ENCODE assay signal across 8 mouse cellular contexts in the genomic region with DNA sequence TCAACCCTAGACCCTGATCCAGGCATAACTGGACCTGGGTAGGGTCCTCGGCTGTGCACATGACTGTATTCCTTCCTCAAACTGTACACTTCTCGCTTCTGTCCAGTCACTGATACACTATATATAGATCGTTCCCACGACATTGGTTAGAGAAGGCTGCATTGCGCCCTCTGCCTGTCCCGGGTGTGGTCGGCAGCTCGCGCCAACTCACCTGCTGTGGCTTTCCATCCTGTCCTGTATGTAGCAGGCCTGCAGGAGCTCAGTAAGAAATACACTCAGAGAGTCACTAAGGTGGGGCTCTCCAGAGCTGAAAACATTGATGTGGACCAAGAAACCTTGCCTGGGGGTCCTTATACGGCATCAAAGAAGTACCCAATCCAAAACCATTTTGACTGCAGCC. TPM values are rescaled to one million over a fixed set of nuclear protein-coding genes. Genes with fewer than 3 reads are reported as not detected.
A peak's percentile ranks its signal among the peaks of the same experiment; 100 is the strongest.
DNase-seq lines count a peak whose midpoint lies in the region; ATAC-seq lines count a peak whose summit lies in the region.

No protein-coding gene starts in this region.

- ATAC-seq in forebrain, embryonic 12.5 days (ENCODE audit: low FRiP score) = no peak
- no peak for ATAC-seq in forebrain, embryonic 13.5 days
- ATAC-seq in lung, embryonic 16.5 days (ENCODE audit: low read depth) = no peak
- no peak for ATAC-seq in hindbrain, embryonic 14.5 days (ENCODE audit: low FRiP score)
- no peak for ATAC-seq in stomach, embryonic 16.5 days (ENCODE audit: insufficient read depth, low FRiP score)
- ATAC-seq in cerebellum, adult (ENCODE audit: insufficient number of reproducible peaks, low FRiP score, low TSS enrichment) = no peak

- no peak overlapping the region for H3K4me3 ChIP-seq in forebrain, embryonic 12.5 days (replicated peaks)
- no peak overlapping the region for H3K4me3 ChIP-seq in forebrain, embryonic 13.5 days
- H3K4me3 ChIP-seq in lung, embryonic 16.5 days (ENCODE audit: low read length) = no peak overlapping the region
- no peak overlapping the region for H3K4me3 ChIP-seq in hindbrain, embryonic 14.5 days (replicated peaks; ENCODE audit: low read length)
- H3K4me3 ChIP-seq in stomach, embryonic 16.5 days (replicated peaks; ENCODE audit: low read length) = no peak overlapping the region

- 71% methylated on average over 10 of the region's 10 CpGs for WGBS in forebrain, embryonic 12.5 days
- WGBS in forebrain, embryonic 13.5 days = 80% methylated on average over 10 of the region's 10 CpGs
- 58% methylated on average over 10 of the region's 10 CpGs for WGBS in lung, embryonic 16.5 days
- 69% methylated on average over 10 of the region's 10 CpGs for WGBS in hindbrain, embryonic 14.5 days
- WGBS in stomach, embryonic 16.5 days = 68% methylated on average over 10 of the region's 10 CpGs

- H3K27me3 ChIP-seq in forebrain, embryonic 12.5 days = 0 out of 2 replicates have a peak, but pooled peaks cover 4% of the 10 kb centered on the region
- no peaks in the 10 kb centered on the region for H3K27me3 ChIP-seq in forebrain, embryonic 13.5 days
- H3K27me3 ChIP-seq in lung, embryonic 16.5 days (ENCODE audit: control insufficient read depth, insufficient read depth, low read depth, low read length) = no peaks in the 10 kb centered on the region
- H3K27me3 ChIP-seq in hindbrain, embryonic 14.5 days (ENCODE audit: control insufficient read depth, insufficient read depth, low read length) = no peaks in the 10 kb centered on the region
- H3K27me3 ChIP-seq in stomach, embryonic 16.5 days (ENCODE audit: control insufficient read depth, insufficient read depth, low read length) = no peaks in the 10 kb centered on the region

- H3K9ac ChIP-seq in forebrain, embryonic 12.5 days = no peak overlapping the region
- no peak overlapping the region for H3K9ac ChIP-seq in forebrain, embryonic 13.5 days
- no peak overlapping the region for H3K9ac ChIP-seq in lung, embryonic 16.5 days (ENCODE audit: low read length)
- no peak overlapping the region for H3K9ac ChIP-seq in hindbrain, embryonic 14.5 days
- no peak overlapping the region for H3K9ac ChIP-seq in stomach, embryonic 16.5 days (ENCODE audit: low read length)

- H3K4me2 ChIP-seq in forebrain, embryonic 12.5 days = peak overlapping the region; percentile 21; the same call in 1 of the 2 replicates
- H3K4me2 ChIP-seq in forebrain, embryonic 13.5 days = no peak overlapping the region
- peak overlapping the region; percentile 31; the same call in 1 of the 2 replicates for H3K4me2 ChIP-seq in lung, embryonic 16.5 days (ENCODE audit: low read depth, low read length)
- H3K4me2 ChIP-seq in hindbrain, embryonic 14.5 days (replicated peaks) = peak overlapping the region; percentile 28; the same call in 1 of the 2 replicates
- H3K4me2 ChIP-seq in stomach, embryonic 16.5 days (ENCODE audit: low read depth, low read length) = peak overlapping the region; percentile 24; the same call in 1 of the 2 replicates

- DNase-seq in lung, postnatal 25 days (ENCODE audit: low spot score) = no peak
- DNase-seq in hindbrain, embryonic 14.5 days (ENCODE audit: low spot score) = no peak
- DNase-seq in urinary bladder, postnatal 4 days (ENCODE audit: low spot score in 2 of 2) = no peak

- H3K36me3 ChIP-seq in forebrain, embryonic 12.5 days (replicated peaks) = no peaks in the 10 kb centered on the region
- H3K36me3 ChIP-seq in forebrain, embryonic 13.5 days (ENCODE audit: poor library complexity, severe bottlenecking) = no peaks in the 10 kb centered on the region
- no peaks in the 10 kb centered on the region for H3K36me3 ChIP-seq in lung, embryonic 16.5 days (ENCODE audit: control insufficient read depth, insufficient read depth, low read length)
- no peaks in the 10 kb centered on the region for H3K36me3 ChIP-seq in hindbrain, embryonic 14.5 days (replicated peaks; ENCODE audit: control insufficient read depth, insufficient read depth)
- H3K36me3 ChIP-seq in stomach, embryonic 16.5 days (ENCODE audit: control insufficient read depth, insufficient read depth, low read length) = no peaks in the 10 kb centered on the region

- H3K4me1 ChIP-seq in forebrain, embryonic 12.5 days = peaks cover 2% of the 10 kb centered on the region; the same call in 1 of the 2 replicates
- H3K4me1 ChIP-seq in forebrain, embryonic 13.5 days = peaks cover under 1% of the 10 kb centered on the region; the same call in 1 of the 2 replicates
- H3K4me1 ChIP-seq in lung, embryonic 16.5 days (replicated peaks; ENCODE audit: control insufficient read depth, insufficient read depth, low read length) = no peaks in the 10 kb centered on the region
- H3K4me1 ChIP-seq in hindbrain, embryonic 14.5 days (replicated peaks; ENCODE audit: control insufficient read depth, insufficient read depth, low read length) = no peaks in the 10 kb centered on the region
- no peaks in the 10 kb centered on the region for H3K4me1 ChIP-seq in stomach, embryonic 16.5 days (ENCODE audit: control insufficient read depth, insufficient read depth, low read length)

- no peaks in the 10 kb centered on the region; the same call in 1 of the 2 replicates for H3K9me3 ChIP-seq in forebrain, embryonic 12.5 days
- H3K9me3 ChIP-seq in forebrain, embryonic 13.5 days (replicated peaks) = no peaks in the 10 kb centered on the region
- no peaks in the 10 kb centered on the region for H3K9me3 ChIP-seq in lung, embryonic 16.5 days (ENCODE audit: control insufficient read depth, low read length)
- H3K9me3 ChIP-seq in hindbrain, embryonic 14.5 days (ENCODE audit: control insufficient read depth, low read length) = no peaks in the 10 kb centered on the region
- no peaks in the 10 kb centered on the region for H3K9me3 ChIP-seq in stomach, embryonic 16.5 days (replicated peaks; ENCODE audit: control insufficient read depth, low read length)

- H3K27ac ChIP-seq in forebrain, embryonic 12.5 days = no peak overlapping the region
- H3K27ac ChIP-seq in forebrain, embryonic 13.5 days = no peak overlapping the region
- no peak overlapping the region for H3K27ac ChIP-seq in lung, embryonic 16.5 days (ENCODE audit: low read length)
- H3K27ac ChIP-seq in hindbrain, embryonic 14.5 days = no peak overlapping the region
- no peak overlapping the region for H3K27ac ChIP-seq in stomach, embryonic 16.5 days (ENCODE audit: low read length)

RNA-seq across cellular contexts. Expression of a gene that starts 17.6 kb away (rescaled TPM):
- polyA plus RNA-seq in forebrain, embryonic 12.5 days (2016; fragmentation: Nextera tagmentation; extraction: Ambion mirVana) = 1.00 and 1.3 TPM in 2 replicates
- 1.2 and 1.4 TPM in 2 replicates for polyA plus RNA-seq in forebrain, embryonic 13.5 days (2015; fragmentation: Nextera tagmentation; extraction: Ambion mirVana)
- polyA plus RNA-seq in lung, embryonic 16.5 days (2015; fragmentation: Nextera tagmentation; extraction: Ambion mirVana) = 0.18 and 0.24 TPM in 2 replicates
- 8.1 and 8.9 TPM in 2 replicates for polyA plus RNA-seq in hindbrain, embryonic 14.5 days (2014; fragmentation: Nextera tagmentation; extraction: Ambion mirVana)
- 0.39 and 0.42 TPM in 2 replicates for polyA plus RNA-seq in stomach, embryonic 16.5 days (2015; fragmentation: Nextera tagmentation; extraction: Ambion mirVana)

RNA-seq across cellular contexts. Expression of a gene that starts 37.5 kb away (rescaled TPM):
- 23.1 and 25.7 TPM in 2 replicates for polyA plus RNA-seq in forebrain, embryonic 12.5 days (2016; fragmentation: Nextera tagmentation; extraction: Ambion mirVana)
- 17.1 and 18.1 TPM in 2 replicates for polyA plus RNA-seq in forebrain, embryonic 13.5 days (2015; fragmentation: Nextera tagmentation; extraction: Ambion mirVana)
- polyA plus RNA-seq in lung, embryonic 16.5 days (2015; fragmentation: Nextera tagmentation; extraction: Ambion mirVana) = 28.3 and 29.5 TPM in 2 replicates
- polyA plus RNA-seq in hindbrain, embryonic 14.5 days (2014; fragmentation: Nextera tagmentation; extraction: Ambion mirVana) = 15.0 and 15.2 TPM in 2 replicates
- polyA plus RNA-seq in stomach, embryonic 16.5 days (2015; fragmentation: Nextera tagmentation; extraction: Ambion mirVana) = 27.8 and 30.6 TPM in 2 replicates

RNA-seq across cellular contexts. Expression of a gene that starts 49.0 kb away (rescaled TPM):
- polyA plus RNA-seq in forebrain, embryonic 12.5 days (2016; fragmentation: Nextera tagmentation; extraction: Ambion mirVana) = 821 and 873 TPM in 2 replicates
- 746 and 789 TPM in 2 replicates for polyA plus RNA-seq in forebrain, embryonic 13.5 days (2015; fragmentation: Nextera tagmentation; extraction: Ambion mirVana)
- 499 and 543 TPM in 2 replicates for polyA plus RNA-seq in lung, embryonic 16.5 days (2015; fragmentation: Nextera tagmentation; extraction: Ambion mirVana)
- 343 and 359 TPM in 2 replicates for polyA plus RNA-seq in hindbrain, embryonic 14.5 days (2014; fragmentation: Nextera tagmentation; extraction: Ambion mirVana)
- 421 and 484 TPM in 2 replicates for polyA plus RNA-seq in stomach, embryonic 16.5 days (2015; fragmentation: Nextera tagmentation; extraction: Ambion mirVana)
